Mouse (Mus musculus) brain, embryonic 14.5 days (tissue): ENCODE measurements around the gene Ocel1.
A peak's percentile ranks its signal among the peaks of the same experiment; 100 is the strongest.

Experiments used
- CTCF ChIP-seq: fragments of 200-500 bp; IDR thresholded peaks from 2 replicates; pipeline ENCODE4 v1.5.1; 2012; ENCODE audit warnings: inconsistent platforms, mild to moderate bottlenecking, moderate library complexity, borderline replicate concordance; ENCODE audit not compliant: insufficient read depth, insufficient read length; ENCODE audit errors: extremely low read depth
- POLR2A ChIP-seq: fragments of 200-500 bp; IDR thresholded peaks from 2 replicates; pipeline ENCODE4 v1.6.1; 2012; ENCODE audit warnings: mild to moderate bottlenecking, inconsistent platforms, borderline replicate concordance; ENCODE audit not compliant: poor library complexity, insufficient read depth, insufficient read length, severe bottlenecking; ENCODE audit errors: extremely low read depth

GRCm38 (mm10) chr8:71375581-71376422 is 4.7 kb downstream of the Ocel1 start:
- TF ChIP-seq CTCF (no peak), POLR2A (0 out of 2 replicates have a peak, but pooled peaks have one; percentile 12)
